Mouse (Mus musculus): ENCODE measurements around the gene Myo18a. TPM values are rescaled to one million over a fixed set of nuclear protein-coding genes. Genes with fewer than 3 reads are reported as not detected.
"Not testable (repeated sequence)": the region's sequence is repeated elsewhere in the genome, so short reads cannot be mapped to it uniquely, and the experiment has no call there.

Myo18a gene
- 100 to 1,000 TPM; 252 to 259 TPM for total RNA-seq (2021)
- long read RNA-seq, experiment 1, partial matches to known transcripts: 42 of 66 reads
- long read RNA-seq, experiment 1, other reads (novel, unspliced or antisense): 24 of 66 reads
- long read RNA-seq, experiment 2, partial matches to known transcripts: 39 of 60 reads
- long read RNA-seq, experiment 2, other reads (novel, unspliced or antisense): 19 of 60 reads

- peak; percentile 94 to 95 for DNase-seq
- intact Hi-C loops (cut with DNase I): loop anchor here (1.0 to 2.0 kb wide), 3 partner anchors 26 to 52 kb away; no protein-coding TSS in a partner anchor
Measured at GRCm38 (mm10) chr11:77762783-77763672, at the start of gene Myo18a. TSS of gene Myo18a (plus strand) at chr11:77763246.

GRCm38 (mm10) chr11:77713736-77714135, 49.3 kb upstream of the Myo18a start:
- no peak for DNase-seq
- intact Hi-C loops (cut with DNase I): no loop called here

GRCm38 (mm10) chr11:77719055-77719454, 44.0 kb upstream of the Myo18a start:
- intact Hi-C loops (cut with DNase I): no loop called here

GRCm38 (mm10) chr11:77721389-77721788, 41.7 kb upstream of the Myo18a start:
- no peak for DNase-seq

More at GRCm38 (mm10) chr11:77719055-77719454, 44.0 kb upstream of the Myo18a start:
- DNase-seq: no peak

GRCm38 (mm10) chr11:77724766-77725165, 38.3 kb upstream of the Myo18a start:
- intact Hi-C loops (cut with DNase I): loop anchor here (10.0 kb wide), 1 partner anchor 240 kb away; no protein-coding TSS in a partner anchor
- no peak for DNase-seq

More at GRCm38 (mm10) chr11:77721389-77721788, 41.7 kb upstream of the Myo18a start:
- intact Hi-C loops (cut with DNase I): loop anchor here (10.0 kb wide), 1 partner anchor 243 kb away; no protein-coding TSS in a partner anchor

- intact Hi-C loops (cut with DNase I): loop anchor here (10.0 kb wide), 1 partner anchor 240 kb away; no protein-coding TSS in a partner anchor
- no peak for DNase-seq
Measured at GRCm38 (mm10) chr11:77725183-77725582, 37.9 kb upstream of the Myo18a start, which contains the start of gene Cryba1. TSS of gene Cryba1 (minus strand) at chr11:77725283.

- no peak for DNase-seq
- intact Hi-C loops (cut with DNase I): loop anchor here (10.0 kb wide), 1 partner anchor 236 kb away; no protein-coding TSS in a partner anchor
Measured at GRCm38 (mm10) chr11:77728587-77728986, 34.5 kb upstream of the Myo18a start.

- DNase-seq: peak; percentile 84 to 93
- intact Hi-C loops (cut with DNase I): loop anchor here (2.0 kb wide), 3 partner anchors 26 to 78 kb away; partner anchors contain the start of gene Myo18a
Measured at GRCm38 (mm10) chr11:77737289-77737688, 25.8 kb upstream of the Myo18a start.

- DNase-seq: no peak
- intact Hi-C loops (cut with DNase I): no loop called here
Measured at GRCm38 (mm10) chr11:77738555-77738954, 24.5 kb upstream of the Myo18a start.

GRCm38 (mm10) chr11:77743966-77744365, 19.1 kb upstream of the Myo18a start:
- DNase-seq: peak; percentile 26 to 44
- intact Hi-C loops (cut with DNase I): loop anchor here (5.0 kb wide), 1 partner anchor 223 kb away; no protein-coding TSS in a partner anchor

- no peak for DNase-seq
- intact Hi-C loops (cut with DNase I): no loop called here
Measured at GRCm38 (mm10) chr11:77746652-77747051, 16.4 kb upstream of the Myo18a start.

GRCm38 (mm10) chr11:77747103-77747502, 15.9 kb upstream of the Myo18a start:
- intact Hi-C loops (cut with DNase I); DNase-seq: not testable (repeated sequence)

GRCm38 (mm10) chr11:77748996-77749395, 14.1 kb upstream of the Myo18a start:
- DNase-seq: no peak
- intact Hi-C loops (cut with DNase I): no loop called here

GRCm38 (mm10) chr11:77752525-77752924, 10.5 kb upstream of the Myo18a start:
- intact Hi-C loops (cut with DNase I): no loop called here
- DNase-seq: no peak

GRCm38 (mm10) chr11:77753469-77753868, 9.6 kb upstream of the Myo18a start:
- intact Hi-C loops (cut with DNase I): no loop called here
- DNase-seq: no peak

GRCm38 (mm10) chr11:77760031-77760430, 3.0 kb upstream of the Myo18a start:
- DNase-seq: no peak
- intact Hi-C loops (cut with DNase I): no loop called here

GRCm38 (mm10) chr11:77763673-77764340, 761 bp downstream of the Myo18a start:
- intact Hi-C loops (cut with DNase I): loop anchor here (1.0 to 2.0 kb wide), 3 partner anchors 27 to 51 kb away; no protein-coding TSS in a partner anchor
- DNase-seq: peak; percentile 52 to 53

- intact Hi-C loops (cut with DNase I): no loop called here
- peak; percentile 49 to 54 for DNase-seq
Measured at GRCm38 (mm10) chr11:77764694-77765458, 1.8 kb downstream of the Myo18a start.

GRCm38 (mm10) chr11:77765459-77765777, 2.4 kb downstream of the Myo18a start:
- intact Hi-C loops (cut with DNase I): no loop called here
- DNase-seq: no peak

Data from heart, postnatal 14 days (tissue).